Mouse (Mus musculus) cerebellum, adult 2 months (tissue): Measurements from ENCODE around the gene Hivep2. TPM values are rescaled to one million over a fixed set of nuclear protein-coding genes. Genes with fewer than 3 reads are reported as not detected.

ENCODE experiments used
- DNase-seq, 2 experiments: peaks; one replicate each; pipeline ENCODE4 v3.0.0; 2021
- H3K27ac ChIP-seq: fragments of 200-500 bp; 2 replicates; pipeline ENCODE4 v1.5.1; 2012; ENCODE audit warnings: low read length, control low read depth, inconsistent platforms; ENCODE audit not compliant: insufficient read depth
- H3K27me3 ChIP-seq: fragments of 200-500 bp; 2 replicates; pipeline ENCODE4 v1.6.1; 2012; ENCODE audit warnings: inconsistent platforms, mild to moderate bottlenecking, low read length, moderate library complexity; ENCODE audit not compliant: control insufficient read depth, insufficient read depth
- H3K4me1 ChIP-seq: fragments of 200-500 bp; 2 replicates; pipeline ENCODE4 v1.6.1; 2011; ENCODE audit warnings: low read length; ENCODE audit not compliant: control insufficient read depth, insufficient read depth
- H3K4me3 ChIP-seq: fragments of 200-500 bp; replicated peaks from 2 replicates; pipeline ENCODE3; 2011; ENCODE audit warnings: mild to moderate bottlenecking, low read depth, low read length, control low read depth; ENCODE audit not compliant: insufficient read depth
- CTCF ChIP-seq: fragments of 200-500 bp; IDR thresholded peaks from 2 replicates; pipeline ENCODE4 v1.5.1; 2011; ENCODE audit warnings: low read depth, mild to moderate bottlenecking, control low read depth, low read length, moderate library complexity, borderline replicate concordance; ENCODE audit not compliant: insufficient read depth
- POLR2A ChIP-seq: fragments of 200-500 bp; IDR thresholded peaks from 2 replicates; pipeline ENCODE4 v1.6.1; 2011; ENCODE audit warnings: low read length, control low read depth, borderline replicate concordance; ENCODE audit not compliant: insufficient read depth
- WGBS: fragments of 180-500 bp; shearing (Covaris S2); methylation state at CpG from one replicate; pipeline ENCODE4 v1.1.7; 2018; 5-methylcytosine and 5-hydroxymethylcytosine counted together
- polyA plus RNA-seq: library from polyadenylated mRNA; depleted of rRNA; stranded (reverse); fragments of >200 nt; gene quantifications from 2 replicates; pipeline ENCODE4 v1.2.3, GENCODE M21; 2012

Hivep2 gene
- polyA plus RNA-seq, 1 experiment = 55.2 TPM

- WGBS = 85% methylated on average over 4 of the region's 4 CpGs
- Histone ChIP-seq H3K27me3 (no peaks in the 10 kb centered on the region), H3K4me3 (no peak overlapping the region), H3K4me1 (peaks cover 14% of the 10 kb centered on the region; the same call in 1 of the 2 replicates), H3K27ac (no peak overlapping the region)
- DNase-seq = no peak
- TF ChIP-seq CTCF (no peak), POLR2A (no peak)
Observed at GRCm38 (mm10) chr10:13988757-13989156, 22.9 kb downstream of the Hivep2 start.

- WGBS = 13% methylated on average over 2 of the region's 2 CpGs
- DNase-seq = no peak
- H3K4me3 ChIP-seq = no peak overlapping the region
- H3K27me3 ChIP-seq = no peaks in the 10 kb centered on the region
- peaks cover 14% of the 10 kb centered on the region; the same call in 1 of the 2 replicates for H3K4me1 ChIP-seq
- TF ChIP-seq POLR2A (no peak), CTCF (no peak)
- no peak overlapping the region; the same call in 1 of the 2 replicates for H3K27ac ChIP-seq
Observed at GRCm38 (mm10) chr10:13990842-13991241, 25.0 kb downstream of the Hivep2 start.

- no peak for TF ChIP-seq CTCF
- TF ChIP-seq POLR2A = no peak
- no peak for DNase-seq
- no peak overlapping the region for H3K4me3 ChIP-seq
- H3K27ac ChIP-seq = no peak overlapping the region
- H3K27me3 ChIP-seq = no peaks in the 10 kb centered on the region
- WGBS = 90% methylated on average over 6 of the region's 6 CpGs
- peaks cover 13% of the 10 kb centered on the region; the same call in 1 of the 2 replicates for H3K4me1 ChIP-seq
Observed at GRCm38 (mm10) chr10:13993411-13993810, 27.5 kb downstream of the Hivep2 start.

- H3K27ac ChIP-seq = no peak overlapping the region
- H3K4me3 ChIP-seq = no peak overlapping the region
- no peaks in the 10 kb centered on the region for H3K27me3 ChIP-seq
- H3K4me1 ChIP-seq = peaks cover 5% of the 10 kb centered on the region
- no peak for DNase-seq
- TF ChIP-seq POLR2A (no peak), CTCF (no peak)
- WGBS = 40% methylated on average over 4 of the region's 4 CpGs
Observed at GRCm38 (mm10) chr10:13997336-13997735, 31.5 kb downstream of the Hivep2 start.

GRCm38 (mm10) chr10:14004769-14005517, 39.1 kb downstream of the Hivep2 start:
- 57% methylated on average over 4 of the region's 4 CpGs for WGBS
- no peak for DNase-seq
- Histone ChIP-seq H3K27me3 (no peaks in the 10 kb centered on the region), H3K4me3 (no peak overlapping the region), H3K27ac (no peak overlapping the region), H3K4me1 (peaks cover 5% of the 10 kb centered on the region)
- TF ChIP-seq POLR2A (no peak), CTCF (no peak)

- Histone ChIP-seq H3K4me1 (peaks cover 7% of the 10 kb centered on the region), H3K4me3 (no peak overlapping the region), H3K27me3 (no peaks in the 10 kb centered on the region), H3K27ac (no peak overlapping the region)
- TF ChIP-seq CTCF (no peak), POLR2A (no peak)
- peak in 1 of 2 experiments; percentile 57 for DNase-seq
- 19% methylated on average over 2 of the region's 2 CpGs for WGBS
Observed at GRCm38 (mm10) chr10:14009721-14010120, 43.8 kb downstream of the Hivep2 start.

- 53% methylated on average over 13 of the region's 13 CpGs for WGBS
- Histone ChIP-seq H3K4me1 (peaks cover 23% of the 10 kb centered on the region; the same call in 1 of the 2 replicates), H3K4me3 (no peak overlapping the region), H3K27me3 (no peaks in the 10 kb centered on the region), H3K27ac (no peak overlapping the region)
- TF ChIP-seq CTCF = no peak
- no peak for TF ChIP-seq POLR2A
- DNase-seq = no peak
Observed at GRCm38 (mm10) chr10:14016287-14016970, 50.6 kb downstream of the Hivep2 start.

GRCm38 (mm10) chr10:14017338-14017737, 51.5 kb downstream of the Hivep2 start:
- no peak for DNase-seq
- TF ChIP-seq POLR2A (no peak), CTCF (no peak)
- H3K27ac ChIP-seq = no peak overlapping the region; the same call in 1 of the 2 replicates
- 50% methylated on average over 2 of the region's 2 CpGs for WGBS
- H3K27me3 ChIP-seq = no peaks in the 10 kb centered on the region
- H3K4me3 ChIP-seq = no peak overlapping the region
- H3K4me1 ChIP-seq = peaks cover 23% of the 10 kb centered on the region; the same call in 1 of the 2 replicates
